Mouse (Mus musculus): Measurements from ENCODE around the gene Zfp653.

The Zfp653 gene

DNA sequence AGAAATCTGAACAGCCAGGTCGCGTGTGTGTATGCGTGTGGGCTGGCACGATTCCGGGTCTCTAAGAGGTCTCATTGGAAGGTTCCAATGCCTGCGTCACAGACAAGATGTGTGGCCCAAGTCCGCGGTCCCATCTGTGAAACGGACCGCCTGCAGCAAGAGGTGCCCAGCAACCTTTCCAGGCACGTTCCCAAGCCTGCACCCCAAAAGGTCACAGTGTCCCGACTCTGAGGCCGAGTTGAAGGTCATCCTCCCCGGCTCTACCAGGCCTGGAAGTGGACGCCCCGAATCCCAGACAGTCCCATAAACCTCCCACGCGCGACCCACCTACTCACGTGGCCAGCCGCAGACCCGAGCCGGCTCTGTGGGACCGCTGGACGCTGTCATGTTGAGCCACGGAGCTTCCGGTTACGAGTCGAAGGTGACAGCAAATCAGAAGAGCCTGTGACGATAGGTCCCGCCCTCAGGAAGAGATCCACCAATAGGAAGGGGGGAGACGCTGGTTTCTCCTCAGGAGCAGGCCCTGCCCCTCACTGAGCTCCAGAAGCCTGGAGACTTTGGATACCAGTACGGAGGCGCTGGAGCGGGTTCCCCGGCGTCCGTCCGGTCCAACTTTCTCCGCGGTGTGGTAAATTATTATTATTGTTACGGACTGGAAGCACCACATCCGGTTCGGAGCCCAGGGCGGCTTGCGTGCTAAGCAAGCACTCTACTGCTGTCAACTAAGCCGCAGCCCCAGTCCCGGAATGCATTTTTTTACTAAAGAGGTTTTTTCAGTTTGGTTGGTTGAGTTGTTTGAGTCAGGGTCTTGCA is 14.1 kb upstream of the Zfp653 start, which contains the start of gene Ecsit:
Ecsit (minus strand) TSS at position 417 of the 813 bp plus-strand sequence.
- no peak for TF ChIP-seq GATA4 (IDR thresholded peaks at IDR 0.05; ENCODE audit: insufficient replicate concordance, low read length)

DNA sequence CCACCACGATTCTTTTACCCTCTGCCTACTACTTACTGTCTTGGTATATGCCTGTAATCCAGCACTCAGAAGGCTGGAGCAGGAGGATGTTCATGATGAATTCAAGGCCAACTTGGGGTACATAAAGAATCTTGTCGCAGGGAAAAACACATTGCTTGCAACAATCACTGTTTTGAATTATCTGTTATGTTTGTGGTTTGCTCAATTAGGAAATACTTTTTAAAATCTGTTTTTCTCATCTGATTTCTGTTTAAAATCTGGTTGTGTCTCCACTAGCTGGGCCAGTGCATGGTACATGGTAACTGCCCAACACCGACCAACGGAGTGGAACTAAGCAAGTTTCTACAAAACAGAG is 13.5 kb upstream of the Zfp653 start:
- no peak for TF ChIP-seq GATA4 (IDR thresholded peaks at IDR 0.05; ENCODE audit: insufficient replicate concordance, low read length)

DNA sequence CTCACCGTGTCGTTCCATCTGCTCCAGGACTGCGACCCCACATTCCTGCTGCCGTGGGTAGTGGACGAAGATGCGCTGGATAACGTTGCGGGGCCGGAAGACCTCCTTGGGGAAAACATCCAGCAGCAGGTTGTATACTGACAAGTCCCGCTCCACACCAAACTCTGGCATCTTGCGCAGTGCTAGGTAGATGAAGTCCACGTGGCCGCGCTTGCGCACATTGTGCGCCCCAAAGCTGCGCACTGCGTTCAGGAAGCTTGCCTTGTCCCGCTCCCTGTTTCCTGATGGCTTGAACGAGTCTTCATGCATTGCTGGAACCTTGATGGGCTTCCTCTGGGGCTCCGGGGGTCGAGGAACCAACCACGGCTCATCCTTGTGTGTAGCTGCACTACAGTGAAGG is 5.0 kb upstream of the Zfp653 start:
- TF ChIP-seq GATA4 (IDR thresholded peaks at IDR 0.05; ENCODE audit: insufficient replicate concordance, low read length), result no peak

DNA sequence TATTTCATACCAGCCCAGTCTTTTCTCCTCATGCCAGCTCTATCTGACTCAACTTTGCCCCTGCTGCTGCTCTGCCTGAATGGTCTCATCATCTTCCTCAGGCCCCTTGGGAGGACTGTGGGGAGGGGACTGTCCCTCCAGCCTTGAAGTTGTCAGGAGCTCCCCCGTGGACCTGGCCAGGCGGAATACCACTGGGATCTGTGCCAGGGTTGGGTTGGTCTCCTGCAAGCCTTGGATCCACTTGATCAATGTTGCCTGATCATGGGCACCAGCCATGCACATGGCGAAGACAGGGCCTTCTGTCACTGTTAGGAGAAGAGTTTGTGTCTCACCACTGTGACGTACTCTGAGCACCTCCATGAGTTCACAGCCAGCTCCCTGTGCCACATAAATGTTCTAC is 1.1 kb upstream of the Zfp653 start:
- TF ChIP-seq GATA4 (IDR thresholded peaks at IDR 0.05; ENCODE audit: insufficient replicate concordance, low read length), result no peak

DNA sequence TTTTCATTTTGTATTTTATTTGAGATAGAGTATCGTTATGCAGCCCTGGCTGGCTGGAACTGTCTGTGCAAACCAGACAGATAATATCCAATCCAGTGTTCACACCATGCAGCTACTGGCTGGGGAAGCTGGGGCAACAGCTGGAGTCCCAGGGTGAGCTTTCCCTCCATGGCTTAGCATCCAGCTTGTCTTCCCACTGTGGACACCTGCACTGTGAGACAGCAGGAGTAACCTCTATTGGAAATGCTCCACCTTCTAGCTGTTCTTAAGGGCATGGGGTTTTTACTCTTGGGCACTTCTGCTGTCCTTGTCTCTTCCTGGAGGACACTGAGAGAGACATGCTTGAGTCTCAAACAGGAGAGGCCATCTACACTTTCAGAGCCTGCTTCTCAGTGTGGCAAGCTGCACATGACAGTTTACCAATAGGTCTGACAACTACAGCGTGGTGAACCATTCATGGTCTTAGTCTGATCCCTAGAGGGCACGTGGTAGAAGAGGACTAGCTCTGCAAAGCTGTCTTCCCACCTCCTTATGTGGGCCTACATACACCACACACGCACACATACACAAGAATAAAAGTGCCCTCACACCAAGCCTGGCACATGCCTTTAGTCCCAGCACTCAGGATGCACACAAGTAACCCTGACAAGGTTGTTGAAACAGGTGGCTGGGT is 1.2 kb downstream of the Zfp653 start:
- TF ChIP-seq GATA4 (IDR thresholded peaks at IDR 0.05; ENCODE audit: insufficient replicate concordance, low read length), result no peak

DNA sequence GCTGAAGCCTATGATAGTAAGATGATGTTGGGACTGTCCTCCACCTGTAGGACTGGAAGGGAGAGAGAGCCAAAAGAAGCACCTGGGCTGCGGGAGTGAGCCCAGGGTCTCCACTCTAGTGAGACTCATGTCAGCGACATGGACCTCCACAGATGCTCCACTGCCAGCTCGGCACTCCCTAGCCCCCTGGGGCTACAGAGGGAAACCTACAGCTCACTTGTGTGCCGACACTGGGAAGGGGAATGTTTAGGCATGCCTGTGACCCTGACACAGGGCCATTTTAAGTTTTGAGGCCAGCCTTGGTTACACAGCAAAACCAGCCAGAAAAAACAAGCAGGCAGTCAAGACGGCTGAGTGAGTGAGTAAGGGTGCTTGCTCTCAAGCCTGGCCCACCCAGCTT is 4.0 kb downstream of the Zfp653 start:
- TF ChIP-seq GATA4 (IDR thresholded peaks at IDR 0.05; ENCODE audit: insufficient replicate concordance, low read length), result no peak

DNA sequence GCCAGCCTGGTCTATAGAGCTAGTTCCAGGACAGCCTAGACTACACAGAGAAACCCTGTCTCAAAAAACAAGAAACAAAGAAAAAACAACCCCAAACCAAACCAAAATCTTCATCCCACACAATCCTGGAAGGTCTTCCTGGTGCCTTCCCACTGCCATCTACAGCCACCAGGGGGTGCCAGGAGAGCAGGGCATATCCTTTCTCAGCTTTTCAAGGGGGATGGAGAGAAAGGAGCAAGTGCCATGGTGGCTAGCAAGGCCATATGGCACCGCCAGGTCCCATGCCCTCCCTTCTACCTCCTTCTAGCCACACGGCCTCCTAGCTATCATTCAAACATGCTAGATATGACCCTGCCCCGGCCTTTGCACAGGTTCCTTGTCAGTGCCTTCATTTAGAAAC is 4.7 kb downstream of the Zfp653 start:
- no peak for TF ChIP-seq GATA4 (IDR thresholded peaks at IDR 0.05; ENCODE audit: insufficient replicate concordance, low read length)

DNA sequence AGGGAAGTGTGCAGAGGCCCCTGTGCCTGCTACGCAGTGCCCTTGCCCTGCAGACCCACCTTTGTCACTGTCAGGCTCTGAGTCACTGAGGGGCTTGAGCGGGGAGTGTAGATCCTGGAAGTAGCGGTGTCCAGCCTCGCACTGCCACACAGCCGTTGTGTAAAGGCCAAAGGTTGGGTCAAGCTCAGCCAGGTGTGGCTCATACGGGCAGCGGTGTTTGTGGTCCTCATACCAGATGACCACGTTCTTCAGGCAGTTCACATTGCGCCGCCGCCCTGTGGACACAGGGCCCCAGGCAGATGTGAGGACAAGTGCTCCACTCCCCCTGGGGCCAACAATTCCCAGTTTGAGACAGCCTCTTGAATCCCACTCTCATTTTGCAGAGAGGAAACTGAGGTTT is 5.5 kb downstream of the Zfp653 start:
- TF ChIP-seq GATA4 (IDR thresholded peaks at IDR 0.05; ENCODE audit: insufficient replicate concordance, low read length), result no peak

DNA sequence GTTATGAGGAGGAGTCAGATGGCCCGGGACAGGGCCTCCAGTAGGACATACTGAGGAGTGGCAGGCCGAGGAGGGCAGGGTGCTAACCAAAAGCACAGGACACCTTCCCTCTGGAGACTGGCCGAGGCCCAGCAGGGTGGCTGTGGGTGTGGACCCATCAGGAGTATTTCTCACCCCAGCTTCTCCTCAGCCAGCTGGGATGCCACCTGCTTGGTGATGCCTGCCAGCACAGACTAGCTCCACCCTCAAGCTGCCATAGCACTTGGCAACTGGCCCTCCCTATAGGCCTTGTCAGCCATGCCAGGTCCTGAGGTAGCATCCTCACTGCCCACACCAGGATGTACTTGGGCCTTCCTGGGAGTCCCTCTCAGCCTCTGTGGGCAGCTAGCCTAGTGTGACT is 6.8 kb downstream of the Zfp653 start:
- TF ChIP-seq GATA4 (IDR thresholded peaks at IDR 0.05; ENCODE audit: insufficient replicate concordance, low read length), result no peak

DNA sequence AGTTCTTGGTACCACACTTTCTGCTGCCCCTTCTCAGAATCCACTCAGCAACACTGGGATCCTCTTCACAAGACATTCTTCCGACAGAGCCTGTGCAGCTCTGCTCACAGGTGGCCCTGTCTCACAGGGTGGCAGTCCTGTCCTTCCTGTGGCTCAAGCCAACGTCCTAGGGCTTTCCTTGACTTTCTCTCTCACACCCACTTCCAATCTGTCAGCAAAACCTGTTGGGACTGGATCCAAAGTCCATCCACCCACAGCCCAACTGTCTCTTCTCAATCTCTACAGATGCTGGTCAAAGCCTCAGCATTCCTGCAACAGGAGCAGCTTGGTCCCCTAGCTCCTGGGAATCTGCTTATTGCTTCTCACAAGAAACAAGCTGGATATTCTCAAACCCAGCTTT is 9.8 kb downstream of the Zfp653 start:
- TF ChIP-seq GATA4 (IDR thresholded peaks at IDR 0.05; ENCODE audit: insufficient replicate concordance, low read length), result no peak

DNA sequence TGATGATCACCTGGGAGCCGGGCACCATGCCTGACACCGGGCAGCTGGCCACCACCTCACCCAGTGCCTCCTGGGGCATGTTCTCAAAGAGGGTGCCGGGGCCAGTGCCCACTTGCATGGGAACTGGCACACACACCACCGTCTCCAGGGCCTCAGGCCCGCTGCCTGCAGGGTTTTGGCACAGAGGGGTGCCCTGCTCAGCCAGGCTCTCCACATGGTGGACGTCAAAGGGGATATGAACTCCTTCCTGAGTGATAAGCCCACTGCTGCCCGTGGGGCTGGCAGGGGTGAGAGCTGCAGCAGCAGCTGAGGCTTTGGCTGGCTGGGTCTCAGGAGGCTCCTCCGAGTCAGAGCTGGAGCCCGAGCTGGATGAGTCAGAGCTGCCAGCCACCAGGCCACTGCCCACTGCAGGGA is 13.2 kb downstream of the Zfp653 start:
- TF ChIP-seq GATA4 (IDR thresholded peaks at IDR 0.05; ENCODE audit: insufficient replicate concordance, low read length), result no peak

DNA sequence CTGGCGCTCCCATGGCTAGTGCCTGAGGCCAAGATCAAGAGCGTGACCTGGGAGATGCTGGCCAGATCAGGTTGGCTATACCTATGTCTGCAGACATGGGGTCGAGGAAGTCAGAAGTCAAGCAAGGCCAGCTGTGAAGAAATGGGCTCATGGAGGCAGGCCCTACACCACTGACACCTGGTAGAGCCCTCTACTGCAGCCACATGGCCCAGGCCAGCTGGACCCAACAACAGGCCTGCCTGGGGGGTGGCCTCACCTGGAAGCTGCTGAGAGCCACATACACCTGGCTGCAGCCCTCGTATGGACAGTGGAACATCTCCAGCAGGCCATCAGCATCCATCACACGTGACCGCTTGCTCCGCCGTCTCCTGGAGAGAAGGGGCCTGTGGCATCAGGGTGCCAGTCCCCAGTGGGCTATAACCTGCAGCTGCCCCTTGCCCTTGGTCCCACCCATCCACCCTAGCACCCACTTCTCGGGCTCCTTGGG is 14.1 kb downstream of the Zfp653 start:
- no peak for TF ChIP-seq GATA4 (IDR thresholded peaks at IDR 0.05; ENCODE audit: insufficient replicate concordance, low read length)

DNA sequence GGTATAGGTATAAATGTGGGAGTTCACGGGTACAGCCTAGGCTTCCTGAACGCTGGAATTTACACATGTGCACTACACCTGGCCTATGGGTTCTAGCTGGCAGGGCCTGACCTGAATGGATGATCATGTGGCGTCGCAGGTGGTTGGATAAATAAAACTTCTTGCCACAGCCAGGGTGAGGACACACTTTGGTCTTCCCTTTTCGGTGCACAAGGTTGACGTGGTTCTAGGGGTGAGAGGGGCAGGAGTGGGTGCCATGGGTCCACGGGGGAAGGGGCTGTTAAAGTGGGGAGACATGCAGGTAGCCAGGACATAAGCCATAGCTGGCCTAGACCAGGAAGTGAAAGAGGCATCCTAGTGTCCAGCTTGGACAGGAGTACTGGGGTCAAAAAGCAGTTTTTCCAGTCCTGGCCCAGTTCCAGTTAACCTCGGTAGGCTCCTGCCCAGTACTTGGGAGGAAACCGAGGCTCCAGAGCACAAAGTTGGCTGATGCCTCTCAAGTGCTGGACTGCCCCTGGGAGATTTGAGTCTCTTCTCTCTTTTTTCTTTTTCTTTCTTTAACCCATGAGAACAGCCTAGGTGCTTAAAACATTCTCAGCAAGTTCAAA is 14.8 kb downstream of the Zfp653 start:
- no peak for TF ChIP-seq GATA4 (IDR thresholded peaks at IDR 0.05; ENCODE audit: insufficient replicate concordance, low read length)

DNA sequence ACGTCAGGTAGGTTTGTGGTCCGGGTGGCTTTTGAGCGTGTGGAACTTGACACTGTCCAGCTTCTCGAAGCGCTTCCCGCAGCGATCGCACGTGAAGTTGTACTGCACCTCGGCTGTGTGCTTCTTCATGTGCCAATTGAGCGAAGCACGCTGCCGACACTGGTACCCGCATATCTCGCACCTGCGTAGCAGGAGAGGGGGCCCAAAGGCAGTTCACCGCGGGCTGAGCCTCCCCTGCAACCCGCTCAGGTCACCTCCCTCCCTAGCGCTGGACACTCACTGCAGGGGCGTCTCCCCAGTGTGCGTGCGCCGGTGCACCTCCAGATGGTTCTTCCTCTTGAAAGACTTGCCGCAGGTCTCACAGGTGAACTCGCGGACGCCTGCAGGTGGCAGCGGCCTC is 15.5 kb downstream of the Zfp653 start:
- TF ChIP-seq GATA4 (IDR thresholded peaks at IDR 0.05; ENCODE audit: insufficient replicate concordance, low read length), result no peak

DNA sequence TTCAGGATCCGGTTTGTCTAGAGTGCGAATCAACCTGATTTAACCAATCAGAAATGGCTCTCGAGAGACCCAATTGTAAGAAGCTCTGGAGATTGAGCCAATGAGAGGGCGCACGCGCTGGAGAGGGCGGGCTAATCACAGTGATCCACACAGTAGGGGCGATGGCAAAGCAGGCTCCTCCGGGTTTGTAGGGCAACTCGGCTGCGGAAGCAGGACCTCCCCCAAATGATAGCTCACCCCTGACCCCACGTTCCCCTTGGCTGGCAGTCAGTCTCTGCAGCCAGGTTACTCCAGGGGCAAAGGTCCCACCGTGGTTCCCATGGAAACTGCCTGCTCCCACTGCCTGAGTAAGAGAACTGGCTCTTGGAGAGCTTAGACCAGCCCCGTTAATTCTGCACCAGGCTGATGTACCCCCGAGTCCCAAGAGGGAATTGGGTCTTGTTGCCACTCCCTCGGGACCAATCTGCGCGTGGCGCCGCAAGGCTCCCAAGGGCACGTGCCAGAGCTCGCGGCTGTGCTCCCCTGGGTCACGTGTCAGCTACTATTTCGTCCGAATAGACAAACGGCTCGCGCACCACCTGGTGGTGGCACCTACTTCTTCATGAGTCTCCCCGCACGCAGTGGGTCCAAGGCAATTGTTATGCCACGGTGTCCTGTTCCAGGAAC is 16.6 kb downstream of the Zfp653 start:
- TF ChIP-seq GATA4 (IDR thresholded peaks at IDR 0.05; ENCODE audit: insufficient replicate concordance, low read length), result no peak; the same call in 1 of the 2 replicates
